Mouse (Mus musculus): ENCODE measurements around the gene Cpn1. TPM values are rescaled to one million over a fixed set of nuclear protein-coding genes. Genes with fewer than 3 reads are reported as not detected.

The Cpn1 gene
- polyA plus RNA-seq, 1 experiment from 2014 or later: 0.14 TPM

GRCm38 (mm10) chr19:43926141-43926987 lies 60.0 kb downstream of the Cpn1 start:
- Histone ChIP-seq H3K27me3 (ENCODE audit: control insufficient read depth, insufficient read depth, low read length) (no peaks in the 10 kb centered on the region), H3K9ac (ENCODE audit: low read length) (no peak overlapping the region), H3K4me2 (no peak overlapping the region), H3K27ac (ENCODE audit: low read depth, low read length) (no peak overlapping the region), H3K4me3 (ENCODE audit: low read depth, low read length) (no peak overlapping the region), H3K9me3 (ENCODE audit: control insufficient read depth, low read length) (no peaks in the 10 kb centered on the region), H3K4me1 (ENCODE audit: control insufficient read depth, insufficient read depth, low read length) (peaks cover 8% of the 10 kb centered on the region), H3K36me3 (ENCODE audit: control insufficient read depth, insufficient read depth, low read length) (no peaks in the 10 kb centered on the region)
- DNase-seq (ENCODE audit: low spot score, missing footprints): no peak
- WGBS: 83% methylated on average over 10 of the region's 10 CpGs
- ATAC-seq (ENCODE audit: low FRiP score): no peak

GRCm38 (mm10) chr19:43924361-43924760 lies 62.0 kb downstream of the Cpn1 start:
- H3K4me1 ChIP-seq (ENCODE audit: control insufficient read depth, insufficient read depth, low read length): peaks cover 4% of the 10 kb centered on the region; the same call in 1 of the 2 replicates
- H3K36me3 ChIP-seq (ENCODE audit: control insufficient read depth, insufficient read depth, low read length): no peaks in the 10 kb centered on the region
- H3K9me3 ChIP-seq (ENCODE audit: control insufficient read depth, low read length): no peaks in the 10 kb centered on the region
- no peak overlapping the region for H3K27ac ChIP-seq (ENCODE audit: low read depth, low read length)
- ATAC-seq (ENCODE audit: low FRiP score): no peak
- WGBS: 68% methylated on average over 8 of the region's 8 CpGs
- DNase-seq (ENCODE audit: low spot score, missing footprints): no peak
- H3K9ac ChIP-seq (ENCODE audit: low read length): no peak overlapping the region
- no peak overlapping the region for H3K4me3 ChIP-seq (ENCODE audit: low read depth, low read length)
- no peak overlapping the region for H3K4me2 ChIP-seq
- H3K27me3 ChIP-seq (ENCODE audit: control insufficient read depth, insufficient read depth, low read length): no peaks in the 10 kb centered on the region

- ATAC-seq (ENCODE audit: low FRiP score): no peak
- WGBS: 90% methylated on average over 7 of the region's 7 CpGs
- H3K4me2 ChIP-seq: no peak overlapping the region
- H3K9ac ChIP-seq (ENCODE audit: low read length): no peak overlapping the region
- no peak overlapping the region for H3K4me3 ChIP-seq (ENCODE audit: low read depth, low read length)
- H3K27ac ChIP-seq (ENCODE audit: low read depth, low read length): no peak overlapping the region
- no peaks in the 10 kb centered on the region for H3K36me3 ChIP-seq (ENCODE audit: control insufficient read depth, insufficient read depth, low read length)
- peaks cover 4% of the 10 kb centered on the region; the same call in 1 of the 2 replicates for H3K4me1 ChIP-seq (ENCODE audit: control insufficient read depth, insufficient read depth, low read length)
- H3K27me3 ChIP-seq (ENCODE audit: control insufficient read depth, insufficient read depth, low read length): no peaks in the 10 kb centered on the region
- H3K9me3 ChIP-seq (ENCODE audit: control insufficient read depth, low read length): no peaks in the 10 kb centered on the region
- DNase-seq (ENCODE audit: low spot score, missing footprints): no peak
Measured at GRCm38 (mm10) chr19:43922963-43923362, 63.4 kb downstream of the Cpn1 start.

GRCm38 (mm10) chr19:43921410-43921809 lies 64.9 kb downstream of the Cpn1 start:
- no peak overlapping the region for H3K4me2 ChIP-seq
- no peak overlapping the region for H3K27ac ChIP-seq (ENCODE audit: low read depth, low read length)
- H3K9me3 ChIP-seq (ENCODE audit: control insufficient read depth, low read length): no peaks in the 10 kb centered on the region
- H3K36me3 ChIP-seq (ENCODE audit: control insufficient read depth, insufficient read depth, low read length): no peaks in the 10 kb centered on the region
- peaks cover 4% of the 10 kb centered on the region; the same call in 1 of the 2 replicates for H3K4me1 ChIP-seq (ENCODE audit: control insufficient read depth, insufficient read depth, low read length)
- no peaks in the 10 kb centered on the region for H3K27me3 ChIP-seq (ENCODE audit: control insufficient read depth, insufficient read depth, low read length)
- no peak overlapping the region for H3K4me3 ChIP-seq (ENCODE audit: low read depth, low read length)
- ATAC-seq (ENCODE audit: low FRiP score) (no peak), DNase-seq (ENCODE audit: low spot score, missing footprints) (no peak)
- 66% methylated on average over 13 of the region's 13 CpGs for WGBS
- no peak overlapping the region for H3K9ac ChIP-seq (ENCODE audit: low read length)

GRCm38 (mm10) chr19:43920453-43921300 lies 65.7 kb downstream of the Cpn1 start:
- Histone ChIP-seq H3K27me3 (ENCODE audit: control insufficient read depth, insufficient read depth, low read length) (no peaks in the 10 kb centered on the region), H3K36me3 (ENCODE audit: control insufficient read depth, insufficient read depth, low read length) (no peaks in the 10 kb centered on the region), H3K9me3 (ENCODE audit: control insufficient read depth, low read length) (no peaks in the 10 kb centered on the region), H3K4me3 (ENCODE audit: low read depth, low read length) (no peak overlapping the region), H3K27ac (ENCODE audit: low read depth, low read length) (no peak overlapping the region), H3K9ac (ENCODE audit: low read length) (no peak overlapping the region), H3K4me2 (peak overlapping the region; percentile 24; the same call in 1 of the 2 replicates), H3K4me1 (ENCODE audit: control insufficient read depth, insufficient read depth, low read length) (peaks cover 4% of the 10 kb centered on the region; the same call in 1 of the 2 replicates)
- DNase-seq (ENCODE audit: low spot score, missing footprints): peak; percentile 82
- WGBS: 12% methylated on average over 32 of the region's 32 CpGs
- ATAC-seq (ENCODE audit: low FRiP score): no peak

- Histone ChIP-seq H3K4me2 (no peak overlapping the region), H3K4me1 (ENCODE audit: control insufficient read depth, insufficient read depth, low read length) (peaks cover 4% of the 10 kb centered on the region; the same call in 1 of the 2 replicates), H3K9me3 (ENCODE audit: control insufficient read depth, low read length) (no peaks in the 10 kb centered on the region), H3K27ac (ENCODE audit: low read depth, low read length) (no peak overlapping the region), H3K4me3 (ENCODE audit: low read depth, low read length) (no peak overlapping the region), H3K9ac (ENCODE audit: low read length) (no peak overlapping the region), H3K27me3 (ENCODE audit: control insufficient read depth, insufficient read depth, low read length) (no peaks in the 10 kb centered on the region), H3K36me3 (ENCODE audit: control insufficient read depth, insufficient read depth, low read length) (no peaks in the 10 kb centered on the region)
- DNase-seq (ENCODE audit: low spot score, missing footprints) (no peak), ATAC-seq (ENCODE audit: low FRiP score) (no peak)
- 94% methylated on average over 4 of the region's 4 CpGs for WGBS
Measured at GRCm38 (mm10) chr19:43919841-43920240, 66.5 kb downstream of the Cpn1 start.

- Histone ChIP-seq H3K9ac (ENCODE audit: low read length) (no peak overlapping the region), H3K9me3 (ENCODE audit: control insufficient read depth, low read length) (no peaks in the 10 kb centered on the region), H3K4me1 (ENCODE audit: control insufficient read depth, insufficient read depth, low read length) (peaks cover 4% of the 10 kb centered on the region; the same call in 1 of the 2 replicates), H3K27ac (ENCODE audit: low read depth, low read length) (no peak overlapping the region), H3K4me3 (ENCODE audit: low read depth, low read length) (no peak overlapping the region), H3K36me3 (ENCODE audit: control insufficient read depth, insufficient read depth, low read length) (no peaks in the 10 kb centered on the region), H3K27me3 (ENCODE audit: control insufficient read depth, insufficient read depth, low read length) (no peaks in the 10 kb centered on the region), H3K4me2 (no peak overlapping the region)
- ATAC-seq (ENCODE audit: low FRiP score): no peak
- no peak for DNase-seq (ENCODE audit: low spot score, missing footprints)
- 79% methylated on average over 3 of the region's 3 CpGs for WGBS
Measured at GRCm38 (mm10) chr19:43918834-43919233, 67.5 kb downstream of the Cpn1 start.

- no peak overlapping the region for H3K4me2 ChIP-seq
- H3K27ac ChIP-seq (ENCODE audit: low read depth, low read length): no peak overlapping the region
- no peak for ATAC-seq (ENCODE audit: low FRiP score)
Measured at GRCm38 (mm10) chr19:43917763-43918162, 68.6 kb downstream of the Cpn1 start.

GRCm38 (mm10) chr19:43917406-43917691 lies 69.0 kb downstream of the Cpn1 start:
- WGBS: 75% methylated on average over 2 of the region's 2 CpGs
- Histone ChIP-seq H3K36me3 (ENCODE audit: control insufficient read depth, insufficient read depth, low read length) (no peaks in the 10 kb centered on the region), H3K27me3 (ENCODE audit: control insufficient read depth, insufficient read depth, low read length) (no peaks in the 10 kb centered on the region), H3K4me1 (ENCODE audit: control insufficient read depth, insufficient read depth, low read length) (peaks cover 4% of the 10 kb centered on the region; the same call in 1 of the 2 replicates), H3K4me2 (no peak overlapping the region), H3K27ac (ENCODE audit: low read depth, low read length) (no peak overlapping the region), H3K9me3 (ENCODE audit: control insufficient read depth, low read length) (no peaks in the 10 kb centered on the region), H3K4me3 (ENCODE audit: low read depth, low read length) (no peak overlapping the region), H3K9ac (ENCODE audit: low read length) (no peak overlapping the region)
- no peak for ATAC-seq (ENCODE audit: low FRiP score)
- DNase-seq (ENCODE audit: low spot score, missing footprints): no peak

More at GRCm38 (mm10) chr19:43917763-43918162, 68.6 kb downstream of the Cpn1 start:
- peaks cover 4% of the 10 kb centered on the region; the same call in 1 of the 2 replicates for H3K4me1 ChIP-seq (ENCODE audit: control insufficient read depth, insufficient read depth, low read length)
- no peaks in the 10 kb centered on the region for H3K27me3 ChIP-seq (ENCODE audit: control insufficient read depth, insufficient read depth, low read length)
- H3K36me3 ChIP-seq (ENCODE audit: control insufficient read depth, insufficient read depth, low read length): no peaks in the 10 kb centered on the region
- 88% methylated on average over 6 of the region's 6 CpGs for WGBS
- H3K9ac ChIP-seq (ENCODE audit: low read length): no peak overlapping the region
- no peak for DNase-seq (ENCODE audit: low spot score, missing footprints)
- H3K4me3 ChIP-seq (ENCODE audit: low read depth, low read length): no peak overlapping the region
- no peaks in the 10 kb centered on the region for H3K9me3 ChIP-seq (ENCODE audit: control insufficient read depth, low read length)
